Mouse (Mus musculus) testis, adult 2 months (tissue): ENCODE results near the gene Cyren.

Experiments used
- CTCF ChIP-seq: fragments of 200-500 bp; IDR thresholded peaks from 2 replicates; pipeline ENCODE4 v1.5.1; 2012; ENCODE audit warnings: low read depth, mild to moderate bottlenecking, inconsistent platforms, low read length, moderate library complexity; ENCODE audit not compliant: control insufficient read depth, insufficient read depth, insufficient replicate concordance
- POLR2A ChIP-seq: fragments of 200-500 bp; IDR thresholded peaks from 2 replicates; pipeline ENCODE4 v1.6.1; 2012; ENCODE audit warnings: low read depth, mild to moderate bottlenecking, inconsistent platforms, low read length, moderate library complexity; ENCODE audit not compliant: control insufficient read depth

GRCm38 (mm10) chr6:34874101-34874921 lies 3.5 kb downstream of the Cyren start:
- no peak for TF ChIP-seq CTCF
- no peak for TF ChIP-seq POLR2A
